Mouse (Mus musculus) liver, adult 2 months (tissue): Measurements from ENCODE around the gene Slc24a2.

ENCODE experiments used
- CTCF ChIP-seq: fragments of 200-500 bp; IDR thresholded peaks from 2 replicates; pipeline ENCODE4 v1.5.1; 2011; ENCODE audit warnings: low read depth, low read length, control low read depth
- POLR2A ChIP-seq: fragments of 200-500 bp; IDR thresholded peaks from 2 replicates; pipeline ENCODE4 v1.6.1; 2011; ENCODE audit warnings: low read length, control low read depth; ENCODE audit not compliant: insufficient read depth; ENCODE audit errors: extremely low read depth

- TF ChIP-seq CTCF (no peak), POLR2A (no peak)
Measured at GRCm38 (mm10) chr4:86989301-86989700, 241.0 kb downstream of the Slc24a2 start.
